Mouse (Mus musculus): Measurements from ENCODE around the gene Wdsub1. TPM values are rescaled to one million over a fixed set of nuclear protein-coding genes. Genes with fewer than 3 reads are reported as not detected.
A peak's percentile ranks its signal among the peaks of the same experiment; 100 is the strongest.

The Wdsub1 gene
- polyA plus RNA-seq, 1 experiment from 2014 or later = 42.3 TPM

- H3K9ac ChIP-seq (replicated peaks; ENCODE audit: low read depth) = no peak overlapping the region
- no peak overlapping the region for H3K4me2 ChIP-seq (replicated peaks; ENCODE audit: low read depth, low read length)
- DNase-seq (ENCODE audit: low spot score) (no peak), ATAC-seq (no peak)
- 90% methylated on average over 6 of the region's 6 CpGs for whole genome bisulfite sequencing
- TF ChIP-seq EP300 (IDR thresholded peaks at IDR 0.05) (no peak), CTCF (IDR thresholded peaks at IDR 0.05) (no peak)
- no peak overlapping the region for H3K4me3 ChIP-seq (ENCODE audit: low read depth, low read length)
- no peaks in the 10 kb centered on the region for H3K4me1 ChIP-seq (ENCODE audit: insufficient read depth, low read depth, low read length)
- no peaks in the 10 kb centered on the region for H3K27me3 ChIP-seq (replicated peaks; ENCODE audit: insufficient read depth, low read length)
- H3K27ac ChIP-seq (ENCODE audit: low read length) = no peak overlapping the region
- peaks cover 13% of the 10 kb centered on the region for H3K36me3 ChIP-seq (ENCODE audit: insufficient read depth, low read length)
- H3K9me3 ChIP-seq (ENCODE audit: low read length) = no peaks in the 10 kb centered on the region
Measured at GRCm38 (mm10) chr2:59819415-59819814, 63.0 kb downstream of the Wdsub1 start.

DNA sequence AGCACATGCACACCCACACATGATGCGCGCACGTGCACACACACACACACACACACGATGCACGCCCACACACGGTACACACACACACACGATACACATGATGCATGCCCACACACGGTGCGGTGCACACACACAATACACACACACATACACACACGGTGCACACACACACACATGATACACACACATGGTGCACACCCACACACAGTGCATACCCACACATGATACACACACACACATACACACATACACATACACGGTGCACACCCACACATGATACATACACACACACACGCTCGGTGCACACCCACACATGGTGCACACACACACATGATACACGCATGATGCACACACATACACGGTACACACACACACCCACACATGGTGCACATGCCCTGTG lies 63.7 kb downstream of the Wdsub1 start:
- Histone ChIP-seq H3K36me3 (ENCODE audit: insufficient read depth, low read length) (peaks cover 13% of the 10 kb centered on the region), H3K9me3 (ENCODE audit: low read length) (no peaks in the 10 kb centered on the region), H3K4me2 (replicated peaks; ENCODE audit: low read depth, low read length) (no peak overlapping the region), H3K9ac (replicated peaks; ENCODE audit: low read depth) (no peak overlapping the region), H3K4me3 (ENCODE audit: low read depth, low read length) (no peak overlapping the region), H3K27me3 (replicated peaks; ENCODE audit: insufficient read depth, low read length) (no peaks in the 10 kb centered on the region), H3K4me1 (ENCODE audit: insufficient read depth, low read depth, low read length) (no peaks in the 10 kb centered on the region), H3K27ac (ENCODE audit: low read length) (no peak overlapping the region)
- 97% methylated on average over 15 of the region's 15 CpGs for WGBS
- DNase-seq (ENCODE audit: low spot score) (no peak), ATAC-seq (no peak)
- TF ChIP-seq CTCF (IDR thresholded peaks at IDR 0.05) (no peak), EP300 (IDR thresholded peaks at IDR 0.05) (no peak)

DNA sequence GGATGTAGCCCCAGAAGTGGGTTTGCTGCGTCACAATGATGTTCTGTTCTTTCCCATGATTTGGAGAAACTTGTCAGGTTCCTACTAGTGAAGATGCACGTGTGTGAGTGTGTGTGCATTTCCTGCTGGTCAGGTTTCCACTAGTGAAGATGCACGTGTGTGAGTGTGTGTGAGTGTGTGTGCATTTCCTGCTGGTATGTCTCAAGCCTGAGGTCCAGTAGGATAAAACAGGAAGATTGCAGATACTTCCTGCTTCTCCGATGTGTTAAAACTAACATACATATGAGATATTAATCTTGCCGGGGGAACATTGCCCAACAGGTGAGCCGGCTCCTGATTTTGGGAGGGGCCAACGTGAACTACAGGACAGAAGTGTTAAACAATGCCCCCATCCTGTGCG lies 67.4 kb downstream of the Wdsub1 start:
- Histone ChIP-seq H3K4me3 (ENCODE audit: low read depth, low read length) (no peak overlapping the region), H3K4me1 (ENCODE audit: insufficient read depth, low read depth, low read length) (peaks cover 6% of the 10 kb centered on the region; the same call in 1 of the 2 replicates), H3K9ac (replicated peaks; ENCODE audit: low read depth) (no peak overlapping the region), H3K27me3 (replicated peaks; ENCODE audit: insufficient read depth, low read length) (no peaks in the 10 kb centered on the region), H3K9me3 (ENCODE audit: low read length) (no peaks in the 10 kb centered on the region), H3K27ac (ENCODE audit: low read length) (no peak overlapping the region), H3K4me2 (replicated peaks; ENCODE audit: low read depth, low read length) (no peak overlapping the region), H3K36me3 (ENCODE audit: insufficient read depth, low read length) (peaks cover 13% of the 10 kb centered on the region)
- ATAC-seq = no peak
- no peak for DNase-seq (ENCODE audit: low spot score)
- WGBS = 52% methylated on average over 8 of the region's 8 CpGs
- TF ChIP-seq EP300 (IDR thresholded peaks at IDR 0.05) = no peak
- no peak for TF ChIP-seq CTCF (IDR thresholded peaks at IDR 0.05)

GRCm38 (mm10) chr2:59813457-59813856 lies 68.9 kb downstream of the Wdsub1 start:
- WGBS = 83% methylated on average over 13 of the region's 13 CpGs
- no peaks in the 10 kb centered on the region for H3K27me3 ChIP-seq (replicated peaks; ENCODE audit: insufficient read depth, low read length)
- no peak overlapping the region for H3K4me3 ChIP-seq (ENCODE audit: low read depth, low read length)
- H3K36me3 ChIP-seq (ENCODE audit: insufficient read depth, low read length) = no peaks in the 10 kb centered on the region; the same call in 1 of the 2 replicates
- no peak overlapping the region for H3K9ac ChIP-seq (replicated peaks; ENCODE audit: low read depth)
- H3K4me1 ChIP-seq (ENCODE audit: insufficient read depth, low read depth, low read length) = peaks cover 6% of the 10 kb centered on the region; the same call in 1 of the 2 replicates
- no peak overlapping the region for H3K4me2 ChIP-seq (replicated peaks; ENCODE audit: low read depth, low read length)
- H3K27ac ChIP-seq (ENCODE audit: low read length) = no peak overlapping the region
- ATAC-seq (no peak), DNase-seq (ENCODE audit: low spot score) (no peak)
- H3K9me3 ChIP-seq (ENCODE audit: low read length) = no peaks in the 10 kb centered on the region
- TF ChIP-seq EP300 (IDR thresholded peaks at IDR 0.05) = no peak
- TF ChIP-seq CTCF (IDR thresholded peaks at IDR 0.05) = no peak

DNA sequence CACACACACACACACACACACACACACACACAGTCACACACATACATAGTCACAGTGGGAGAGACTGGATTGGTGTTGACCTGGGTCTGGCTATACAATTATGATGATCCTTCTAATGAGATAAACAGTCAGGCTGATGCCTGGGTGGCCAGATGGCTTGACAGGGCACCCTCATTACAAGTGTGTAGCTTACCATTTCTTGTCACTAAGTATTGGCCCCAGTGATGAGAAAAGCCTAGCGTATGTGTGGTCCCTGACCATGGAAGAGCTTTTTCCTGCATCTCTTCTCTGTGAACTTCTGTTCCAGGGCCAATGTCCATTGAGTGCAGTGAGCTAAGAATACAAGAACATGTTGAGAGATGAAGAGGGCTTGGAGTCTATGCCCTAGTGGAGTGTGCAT lies 69.8 kb downstream of the Wdsub1 start:
- Histone ChIP-seq H3K4me3 (ENCODE audit: low read depth, low read length) (no peak overlapping the region), H3K36me3 (ENCODE audit: insufficient read depth, low read length) (peaks cover 5% of the 10 kb centered on the region; the same call in 1 of the 2 replicates), H3K9me3 (ENCODE audit: low read length) (no peaks in the 10 kb centered on the region), H3K4me2 (replicated peaks; ENCODE audit: low read depth, low read length) (no peak overlapping the region), H3K27me3 (replicated peaks; ENCODE audit: insufficient read depth, low read length) (no peaks in the 10 kb centered on the region), H3K9ac (replicated peaks; ENCODE audit: low read depth) (no peak overlapping the region), H3K4me1 (ENCODE audit: insufficient read depth, low read depth, low read length) (peaks cover 6% of the 10 kb centered on the region; the same call in 1 of the 2 replicates), H3K27ac (ENCODE audit: low read length) (no peak overlapping the region)
- DNase-seq (ENCODE audit: low spot score) (no peak), ATAC-seq (no peak)
- TF ChIP-seq EP300 (IDR thresholded peaks at IDR 0.05) (no peak), CTCF (IDR thresholded peaks at IDR 0.05) (no peak)
- 96% methylated on average over 1 of the region's 1 CpGs for WGBS

DNA sequence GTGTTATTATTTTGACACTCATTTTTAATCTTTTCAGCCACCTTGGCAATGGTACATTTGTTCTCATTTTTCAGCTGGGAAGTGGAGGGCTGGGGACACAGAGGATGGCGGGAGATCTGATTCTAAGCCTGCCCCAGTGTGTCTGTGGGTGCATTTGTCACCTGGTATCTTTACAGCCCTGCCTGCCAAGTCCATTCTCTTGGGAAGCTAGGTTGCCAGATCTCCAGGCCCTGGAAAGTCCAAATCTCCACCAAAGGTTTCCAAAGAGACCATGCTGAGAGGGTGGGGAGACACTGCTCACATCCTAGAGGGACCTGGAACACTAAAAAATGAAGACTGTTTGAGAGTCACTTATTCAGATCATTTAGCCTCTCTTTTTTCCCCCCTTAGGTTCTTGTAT lies 71.1 kb downstream of the Wdsub1 start:
- H3K4me3 ChIP-seq (ENCODE audit: low read depth, low read length) = no peak overlapping the region
- peaks cover 6% of the 10 kb centered on the region; the same call in 1 of the 2 replicates for H3K4me1 ChIP-seq (ENCODE audit: insufficient read depth, low read depth, low read length)
- no peak overlapping the region for H3K4me2 ChIP-seq (replicated peaks; ENCODE audit: low read depth, low read length)
- H3K36me3 ChIP-seq (ENCODE audit: insufficient read depth, low read length) = peaks cover 13% of the 10 kb centered on the region; the same call in 1 of the 2 replicates
- no peaks in the 10 kb centered on the region for H3K27me3 ChIP-seq (replicated peaks; ENCODE audit: insufficient read depth, low read length)
- H3K9me3 ChIP-seq (ENCODE audit: low read length) = no peaks in the 10 kb centered on the region
- no peak overlapping the region for H3K9ac ChIP-seq (replicated peaks; ENCODE audit: low read depth)
- DNase-seq (ENCODE audit: low spot score) (no peak), ATAC-seq (no peak)
- 65% methylated on average over 1 of the region's 1 CpGs for WGBS
- TF ChIP-seq EP300 (IDR thresholded peaks at IDR 0.05) (no peak), CTCF (IDR thresholded peaks at IDR 0.05) (no peak)
- H3K27ac ChIP-seq (ENCODE audit: low read length) = peak overlapping the region; percentile 43

DNA sequence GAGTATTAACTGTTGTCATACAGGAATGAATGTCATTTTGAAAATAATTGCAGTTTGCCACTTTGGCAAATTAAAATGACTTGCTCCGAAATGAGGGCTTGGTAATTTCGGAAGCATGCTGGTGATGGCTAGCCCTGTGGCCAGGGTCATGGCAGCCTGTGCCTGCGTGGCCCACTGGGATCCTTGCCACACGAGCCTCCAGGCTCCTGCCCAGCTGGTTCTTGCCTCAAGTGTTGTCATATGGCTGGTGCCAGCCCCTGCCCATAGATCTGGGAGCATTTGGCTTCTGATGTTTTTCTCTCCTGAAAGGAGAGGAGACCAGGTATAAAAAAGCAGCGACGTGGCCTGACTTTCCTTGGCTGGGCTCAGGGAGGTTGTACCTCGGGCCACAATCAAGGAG lies 72.4 kb downstream of the Wdsub1 start:
- Histone ChIP-seq H3K27ac (ENCODE audit: low read length) (0 out of 2 replicates have a peak overlapping the region, but pooled peaks have one; percentile 43), H3K4me1 (ENCODE audit: insufficient read depth, low read depth, low read length) (peaks cover 6% of the 10 kb centered on the region; the same call in 1 of the 2 replicates), H3K36me3 (ENCODE audit: insufficient read depth, low read length) (peaks cover 13% of the 10 kb centered on the region; the same call in 1 of the 2 replicates), H3K4me2 (replicated peaks; ENCODE audit: low read depth, low read length) (no peak overlapping the region), H3K4me3 (ENCODE audit: low read depth, low read length) (no peak overlapping the region), H3K27me3 (replicated peaks; ENCODE audit: insufficient read depth, low read length) (no peaks in the 10 kb centered on the region), H3K9ac (replicated peaks; ENCODE audit: low read depth) (no peak overlapping the region), H3K9me3 (ENCODE audit: low read length) (no peaks in the 10 kb centered on the region)
- no peak for TF ChIP-seq CTCF (IDR thresholded peaks at IDR 0.05)
- TF ChIP-seq EP300 (IDR thresholded peaks at IDR 0.05) = no peak
- 81% methylated on average over 7 of the region's 7 CpGs for WGBS
- no peak for ATAC-seq
- DNase-seq (ENCODE audit: low spot score) = no peak

All from lung, postnatal 0 days (tissue).